ENCODE assay signal across 8 mouse cellular contexts in the genomic region with DNA sequence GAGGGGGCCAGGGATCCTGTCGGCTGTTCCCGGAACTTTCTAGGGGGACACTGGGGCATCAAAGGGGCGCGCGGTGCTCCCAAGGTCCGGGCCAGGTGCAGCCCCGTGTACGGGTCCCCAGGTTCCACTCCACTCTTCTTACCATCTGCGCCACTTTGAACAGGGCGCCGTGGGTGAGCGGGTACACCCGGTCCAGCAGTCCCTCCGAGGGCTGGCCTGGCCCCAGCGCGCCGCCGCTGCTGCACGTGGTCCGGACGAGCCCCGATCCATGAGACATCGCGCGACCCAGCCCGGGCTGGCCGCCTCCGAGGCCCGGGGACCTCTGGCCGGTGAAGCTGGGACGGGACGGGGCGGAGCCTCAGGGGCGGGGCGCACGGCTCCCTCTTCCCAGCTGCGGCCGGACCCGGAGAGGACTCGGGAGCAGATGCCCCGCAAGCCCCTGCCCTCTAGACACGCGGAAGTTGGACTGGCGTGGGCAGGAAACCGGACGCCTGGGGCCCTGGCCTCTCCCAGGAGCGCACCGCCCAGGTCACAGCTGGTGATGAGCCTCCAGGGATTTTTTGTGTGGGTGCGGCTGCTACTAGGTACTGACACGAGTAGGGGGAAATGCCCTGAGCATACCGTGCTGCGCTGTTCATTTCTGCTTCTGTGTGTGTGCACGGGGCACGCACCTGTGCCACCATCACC. TPM values are rescaled to one million over a fixed set of nuclear protein-coding genes. Genes with fewer than 3 reads are reported as not detected.
DNase-seq lines count a peak whose midpoint lies in the region; ATAC-seq and TF ChIP-seq lines count a peak whose summit lies in the region.

A gene (minus strand): TSS at position 331 of the 687 bp plus-strand sequence.

- TF ChIP-seq POLR2A in lung, adult 2 months (IDR thresholded peaks at IDR 0.05; ENCODE audit: borderline replicate concordance, extremely low read depth, low read depth, low read length) = peak; percentile 16; the same call in 1 of the 2 replicates
- peak; percentile 78 for TF ChIP-seq POLR2A in thymus, adult 2 months (IDR thresholded peaks at IDR 0.05; ENCODE audit: control insufficient read depth, extremely low read depth, insufficient read depth, low read length, poor library complexity)

- under 1% methylated on average over 54 of the region's 54 CpGs for WGBS in intestine, postnatal 0 days
- 1% methylated on average over 54 of the region's 54 CpGs for WGBS in lung, adult 2 months
- WGBS in neural tube, embryonic 14.5 days = 1% methylated on average over 49 of the region's 54 CpGs
- WGBS in thymus, adult 2 months = under 1% methylated on average over 54 of the region's 54 CpGs

- H3K9me3 ChIP-seq in intestine, postnatal 0 days (ENCODE audit: control insufficient read depth) = no peaks in the 10 kb centered on the region
- H3K9me3 ChIP-seq in neural tube, embryonic 14.5 days (ENCODE audit: control insufficient read depth, low read length) = no peaks in the 10 kb centered on the region

- H3K4me3 ChIP-seq in intestine, postnatal 0 days (ENCODE audit: low read depth, low read length) = peak within 1 kb of the TSS; percentile 59
- H3K4me3 ChIP-seq in lung, adult 2 months (replicated peaks; ENCODE audit: extremely low read depth, low read depth, low read length) = peak within 1 kb of the TSS; percentile 76
- peak within 1 kb of the TSS; percentile 43 for H3K4me3 ChIP-seq in neural tube, embryonic 14.5 days (ENCODE audit: low read depth, low read length)
- H3K4me3 ChIP-seq in thymus, adult 2 months (ENCODE audit: control insufficient read depth, insufficient read depth, low read length) = peak within 1 kb of the TSS; percentile 96

- intact Hi-C loops in left cerebral cortex, postnatal 4 days (cut with DNase I) = no loop called here

- peak within 1 kb of the TSS; percentile 71 for H3K27ac ChIP-seq in intestine, postnatal 0 days (ENCODE audit: low read depth, low read length)
- H3K27ac ChIP-seq in neural tube, embryonic 14.5 days (ENCODE audit: low read depth, low read length) = no peak within 1 kb of the TSS
- peak within 1 kb of the TSS; percentile 88 for H3K27ac ChIP-seq in thymus, adult 2 months (ENCODE audit: control insufficient read depth, insufficient read depth, low read length)

- H3K27me3 ChIP-seq in intestine, postnatal 0 days (replicated peaks; ENCODE audit: control insufficient read depth, insufficient read depth, low read length) = no peaks in the 10 kb centered on the region
- no peaks in the 10 kb centered on the region for H3K27me3 ChIP-seq in neural tube, embryonic 14.5 days (ENCODE audit: control insufficient read depth, insufficient read depth, low read length)
- H3K27me3 ChIP-seq in thymus, adult 2 months (ENCODE audit: control insufficient read depth, insufficient read depth, low read length) = no peaks in the 10 kb centered on the region

- peak within 1 kb of the TSS; percentile 99 for H3K4me2 ChIP-seq in intestine, postnatal 0 days (replicated peaks; ENCODE audit: low read depth)
- peak within 1 kb of the TSS; percentile 72 for H3K4me2 ChIP-seq in neural tube, embryonic 14.5 days (ENCODE audit: low read depth, low read length)

- H3K4me1 ChIP-seq in intestine, postnatal 0 days (replicated peaks; ENCODE audit: control insufficient read depth, insufficient read depth, low read length) = no peaks in the 10 kb centered on the region
- no peaks in the 10 kb centered on the region for H3K4me1 ChIP-seq in lung, adult 2 months (ENCODE audit: control insufficient read depth, insufficient read depth, low read length)
- H3K4me1 ChIP-seq in neural tube, embryonic 14.5 days (ENCODE audit: control insufficient read depth, insufficient read depth, low read length) = 0 out of 2 replicates have a peak, but pooled peaks cover 3% of the 10 kb centered on the region
- H3K4me1 ChIP-seq in thymus, adult 2 months (replicated peaks; ENCODE audit: control insufficient read depth, insufficient read depth, low read length) = peaks cover 36% of the 10 kb centered on the region

- TF ChIP-seq CTCF in intestine, postnatal 0 days (IDR thresholded peaks at IDR 0.05; ENCODE audit: low read depth) = no peak
- TF ChIP-seq CTCF in lung, adult 2 months (IDR thresholded peaks at IDR 0.05; ENCODE audit: insufficient read depth, low read length) = no peak
- 0 out of 2 replicates have a peak, but pooled peaks have one; percentile 36 for TF ChIP-seq CTCF in thymus, adult 2 months (IDR thresholded peaks at IDR 0.05; ENCODE audit: borderline replicate concordance, control insufficient read depth, extremely low read depth, insufficient read depth, low read length, poor library complexity)

- H3K9ac ChIP-seq in intestine, postnatal 0 days (ENCODE audit: low read depth, low read length) = peak within 1 kb of the TSS; percentile 68
- peak within 1 kb of the TSS; percentile 49 for H3K9ac ChIP-seq in neural tube, embryonic 14.5 days (replicated peaks; ENCODE audit: low read depth, low read length)

- H3K36me3 ChIP-seq in intestine, postnatal 0 days (ENCODE audit: control insufficient read depth, insufficient read depth) = no peaks in the 10 kb centered on the region; the same call in 1 of the 2 replicates
- no peaks in the 10 kb centered on the region for H3K36me3 ChIP-seq in neural tube, embryonic 14.5 days (ENCODE audit: control insufficient read depth, insufficient read depth, low read length)
- H3K36me3 ChIP-seq in thymus, adult 2 months (ENCODE audit: control insufficient read depth, insufficient read depth, low read length) = no peaks in the 10 kb centered on the region

- DNase-seq in left cerebral cortex, postnatal 4 days = peak; percentile 37
- DNase-seq in left cerebral cortex, adult 9 months (ENCODE audit: low spot score in 2 of 2) = no peak
- DNase-seq in embryo, embryonic 10.5 days (ENCODE audit: low spot score) = peak; percentile 84
- DNase-seq in heart, adult 11 months = peak; percentile 99
- peak; percentile 76 for DNase-seq in lung, adult 2 months
- peak; percentile 81 for DNase-seq in thymus, adult 2 months

- ATAC-seq in intestine, postnatal 0 days = peak; percentile 80
- ATAC-seq in neural tube, embryonic 14.5 days (ENCODE audit: low read depth) = peak; percentile 75; the same call in 1 of the 2 replicates

RNA-seq across cellular contexts. Expression of the gene that starts here (rescaled TPM):
- total RNA-seq in left cerebral cortex, postnatal 4 days (2021) = 1 to 10 TPM; 3.1 to 3.8 TPM
- polyA plus RNA-seq in intestine, postnatal 0 days (2015; fragmentation: Nextera tagmentation; extraction: Ambion mirVana) = 34.8 and 35.7 TPM in 2 replicates
- polyA plus RNA-seq in lung, adult 2 months (2012; rRNA removed) = 86.0 and 88.9 TPM in 2 replicates
- polyA plus RNA-seq in neural tube, embryonic 14.5 days (2014; fragmentation: Nextera tagmentation; extraction: Ambion mirVana) = 5.4 and 9.7 TPM in 2 replicates
- polyA plus RNA-seq in thymus, adult 2 months (2012; rRNA removed) = 781 and 799 TPM in 2 replicates

Comparison
In these comparisons a context has a peak if more than half of its experiments do, and no peak if none do; other contexts are left out.
1. DNase-seq: peak in left cerebral cortex, postnatal 4 days (single experiment), embryo, embryonic 10.5 days (single experiment), heart, adult 11 months (single experiment), lung, adult 2 months (single experiment) and thymus, adult 2 months (single experiment); none in left cerebral cortex, adult 9 months (0 of 2).
2. H3K4me3 ChIP-seq: peak in every context shown above with its lines; median percentile 96 in thymus, adult 2 months; 76 in lung, adult 2 months; 59 in intestine, postnatal 0 days; 43 in neural tube, embryonic 14.5 days.